Mouse (Mus musculus): ENCODE results near the gene Col1a1.

DNA sequence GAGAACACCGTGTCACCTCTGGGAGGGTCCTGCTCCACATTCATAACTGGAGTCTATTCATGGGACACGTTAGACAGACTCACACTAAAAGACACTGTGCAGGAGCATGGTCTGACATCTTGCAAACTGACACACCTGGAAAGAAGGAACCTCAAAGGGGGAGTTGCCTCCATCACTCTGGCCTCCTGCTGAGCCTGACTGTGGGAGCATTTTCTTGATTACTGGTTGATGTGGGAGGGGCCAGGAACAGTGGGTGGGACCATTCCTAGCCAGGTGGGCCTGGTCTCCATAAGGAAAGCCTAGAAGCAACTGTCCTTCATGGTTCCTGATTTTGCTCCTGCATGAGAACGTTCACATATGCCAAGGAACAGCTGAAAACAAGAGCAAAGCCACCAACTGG is 23.5 kb upstream of the Col1a1 start:
- no peak for TF ChIP-seq CTCF (IDR thresholded peaks at IDR 0.05; ENCODE audit: control insufficient read depth, insufficient read depth, insufficient read length)
- no peak for TF ChIP-seq MAX (IDR thresholded peaks at IDR 0.05)
- TF ChIP-seq USF1 (IDR thresholded peaks at IDR 0.05; ENCODE audit: low read depth): no peak
- TF ChIP-seq MYOD1 (IDR thresholded peaks at IDR 0.05; ENCODE audit: control insufficient read depth, insufficient read length, low read depth): no peak
- no peak for TF ChIP-seq MYOG (IDR thresholded peaks at IDR 0.05; ENCODE audit: control insufficient read depth, extremely low read depth, insufficient read length)

All from C2C12 (cell line).